Mouse (Mus musculus): ENCODE data around the gene Pkd1. TPM values are rescaled to one million over a fixed set of nuclear protein-coding genes. Genes with fewer than 3 reads are reported as not detected.

Pkd1 gene
- total and polyA plus RNA-seq, 2 experiments from 2014 or later = 7.1 to 57.5 TPM

DNA sequence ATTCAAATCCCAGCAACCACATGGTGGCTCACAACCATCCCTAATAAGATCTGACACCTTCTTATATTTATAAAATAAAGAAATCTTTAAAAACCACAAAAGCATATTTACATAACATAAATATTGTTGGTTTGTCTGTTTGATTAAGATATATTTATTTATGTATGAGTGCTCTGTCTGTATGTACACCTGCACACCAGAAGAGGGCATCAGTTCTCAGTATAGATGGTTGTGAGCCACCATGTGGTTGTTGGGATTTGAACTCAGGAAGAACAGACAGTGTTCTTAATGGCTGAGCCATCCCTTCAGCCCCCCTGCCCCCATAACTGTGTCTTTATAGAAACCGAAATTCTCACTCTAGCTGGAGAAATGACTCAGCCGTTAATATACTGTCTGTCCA, 4.4 kb upstream of the Pkd1 start:
- Histone ChIP-seq H3K4me3 (ENCODE audit: low read depth, low read length) (no peak overlapping the region), H3K4me2 (ENCODE audit: low read depth, low read length) (no peak overlapping the region), H3K9ac (replicated peaks; ENCODE audit: low read depth, low read length) (no peak overlapping the region), H3K9me3 (replicated peaks; ENCODE audit: control insufficient read depth, low read length) (no peaks in the 10 kb centered on the region), H3K27me3 (ENCODE audit: control insufficient read depth, insufficient read depth, low read length) (no peaks in the 10 kb centered on the region), H3K27ac (ENCODE audit: low read depth) (no peak overlapping the region), H3K4me1 (ENCODE audit: control insufficient read depth, insufficient read depth) (0 out of 2 replicates have a peak, but pooled peaks cover 4% of the 10 kb centered on the region), H3K36me3 (replicated peaks; ENCODE audit: control insufficient read depth, insufficient read depth, low read length) (no peaks in the 10 kb centered on the region)
- DNase-seq (ENCODE audit: low spot score) (no peak), ATAC-seq (ENCODE audit: insufficient read depth, low read depth) (no peak)
- 89% methylated on average over 2 of the region's 2 CpGs for WGBS
- TF ChIP-seq CTCF (IDR thresholded peaks at IDR 0.05; ENCODE audit: low read depth) (0 out of 2 replicates have a peak, but pooled peaks have one; percentile 2), EP300 (IDR thresholded peaks at IDR 0.05; ENCODE audit: low read depth) (no peak)

DNA sequence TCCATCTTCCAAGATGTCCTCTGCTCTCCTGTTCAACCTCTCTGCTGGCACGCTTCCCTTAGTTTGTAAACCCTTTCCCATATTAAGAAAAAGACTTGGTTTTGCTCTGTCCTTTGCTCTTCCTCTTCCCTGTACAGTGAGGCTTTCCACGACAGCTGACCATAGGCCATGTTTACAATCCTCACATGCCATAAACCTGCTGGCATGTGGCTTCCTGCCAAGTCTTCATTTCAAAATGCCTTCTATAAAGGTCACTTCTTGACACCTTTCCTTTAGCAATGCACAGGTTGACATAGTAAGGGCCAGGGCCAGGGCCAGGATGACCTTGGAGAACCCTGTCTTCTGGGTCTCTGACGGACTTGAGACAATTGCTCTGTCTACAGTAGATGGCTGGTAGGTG, 3.4 kb upstream of the Pkd1 start:
- Histone ChIP-seq H3K4me2 (ENCODE audit: low read depth, low read length) (no peak overlapping the region), H3K27ac (ENCODE audit: low read depth) (no peak overlapping the region), H3K4me1 (ENCODE audit: control insufficient read depth, insufficient read depth) (peaks cover 13% of the 10 kb centered on the region), H3K9ac (replicated peaks; ENCODE audit: low read depth, low read length) (no peak overlapping the region), H3K4me3 (ENCODE audit: low read depth, low read length) (no peak overlapping the region), H3K27me3 (ENCODE audit: control insufficient read depth, insufficient read depth, low read length) (no peaks in the 10 kb centered on the region), H3K36me3 (replicated peaks; ENCODE audit: control insufficient read depth, insufficient read depth, low read length) (no peaks in the 10 kb centered on the region), H3K9me3 (replicated peaks; ENCODE audit: control insufficient read depth, low read length) (no peaks in the 10 kb centered on the region)
- ATAC-seq (ENCODE audit: insufficient read depth, low read depth) = no peak
- 62% methylated on average over 3 of the region's 3 CpGs for WGBS
- DNase-seq (ENCODE audit: low spot score) = no peak
- TF ChIP-seq EP300 (IDR thresholded peaks at IDR 0.05; ENCODE audit: low read depth) = no peak
- TF ChIP-seq CTCF (IDR thresholded peaks at IDR 0.05; ENCODE audit: low read depth) = no peak

DNA sequence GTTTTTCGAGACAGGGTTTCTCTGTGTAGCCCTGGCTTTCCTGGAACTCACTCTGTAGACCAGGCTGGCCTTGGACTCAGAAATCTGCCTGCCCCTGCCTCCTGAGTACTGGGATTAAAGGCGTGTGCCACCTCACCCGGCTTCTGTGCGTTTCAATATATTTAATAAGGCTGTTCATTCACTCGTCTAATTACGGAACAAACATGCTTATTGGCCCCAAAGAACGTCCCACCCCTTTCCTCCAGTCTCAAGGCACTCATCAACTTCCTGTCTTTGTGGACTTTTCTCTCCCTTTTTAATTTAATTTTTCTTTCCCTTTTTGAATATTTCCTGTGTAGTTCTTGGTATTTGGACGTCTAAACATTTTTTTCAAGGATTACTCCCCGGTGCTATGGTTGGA, 1.2 kb upstream of the Pkd1 start:
- TF ChIP-seq EP300 (IDR thresholded peaks at IDR 0.05; ENCODE audit: low read depth) = no peak
- no peak for TF ChIP-seq CTCF (IDR thresholded peaks at IDR 0.05; ENCODE audit: low read depth)
- Histone ChIP-seq H3K27ac (ENCODE audit: low read depth) (peak overlapping the region; percentile 82), H3K4me1 (ENCODE audit: control insufficient read depth, insufficient read depth) (peaks cover 16% of the 10 kb centered on the region), H3K9me3 (replicated peaks; ENCODE audit: control insufficient read depth, low read length) (no peaks in the 10 kb centered on the region), H3K36me3 (replicated peaks; ENCODE audit: control insufficient read depth, insufficient read depth, low read length) (no peaks in the 10 kb centered on the region), H3K27me3 (ENCODE audit: control insufficient read depth, insufficient read depth, low read length) (no peaks in the 10 kb centered on the region), H3K4me2 (ENCODE audit: low read depth, low read length) (peak overlapping the region; percentile 93), H3K9ac (replicated peaks; ENCODE audit: low read depth, low read length) (no peak overlapping the region), H3K4me3 (ENCODE audit: low read depth, low read length) (peak overlapping the region; percentile 81)
- no peak for DNase-seq (ENCODE audit: low spot score)
- WGBS = 38% methylated on average over 9 of the region's 9 CpGs
- ATAC-seq (ENCODE audit: insufficient read depth, low read depth) = no peak

DNA sequence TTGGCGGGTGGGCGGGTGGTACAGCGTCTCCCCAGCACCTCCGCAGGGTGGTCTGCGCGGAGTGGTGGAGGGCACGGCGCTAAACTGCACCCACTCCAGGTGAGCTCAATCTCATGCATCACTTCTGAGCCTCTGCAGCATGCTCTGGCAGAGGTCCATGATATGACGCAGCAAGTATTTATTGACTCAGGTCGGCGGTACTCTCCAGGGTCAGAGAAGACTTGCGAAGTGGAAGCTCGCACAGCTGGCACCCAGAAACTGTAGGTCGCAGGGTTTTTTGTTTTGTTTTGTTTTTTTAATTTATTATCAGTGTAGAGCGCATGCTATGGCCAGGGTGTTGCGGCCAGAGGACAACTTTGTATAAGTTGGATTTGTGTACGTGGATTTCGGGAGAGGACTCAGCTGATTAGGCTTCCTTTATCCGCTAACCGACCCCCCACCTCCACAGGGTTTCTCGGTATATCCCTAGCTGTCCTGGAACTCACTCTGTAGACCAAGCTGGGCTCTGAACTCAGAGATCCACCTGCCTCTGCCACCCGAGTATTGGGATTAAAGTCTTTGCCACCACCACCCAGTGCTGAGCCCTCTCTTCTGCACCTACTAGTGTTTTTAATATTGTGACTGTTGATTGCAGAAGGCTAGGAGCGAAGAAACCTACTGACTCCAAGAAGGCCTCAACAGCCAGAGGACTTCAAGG, 565 bp upstream of the Pkd1 start:
- H3K27me3 ChIP-seq (ENCODE audit: control insufficient read depth, insufficient read depth, low read length) = no peaks in the 10 kb centered on the region
- WGBS = 3% methylated on average over 23 of the region's 23 CpGs
- 0 out of 2 replicates have a peak, but pooled peaks have one; percentile 0 for ATAC-seq (ENCODE audit: insufficient read depth, low read depth)

DNA sequence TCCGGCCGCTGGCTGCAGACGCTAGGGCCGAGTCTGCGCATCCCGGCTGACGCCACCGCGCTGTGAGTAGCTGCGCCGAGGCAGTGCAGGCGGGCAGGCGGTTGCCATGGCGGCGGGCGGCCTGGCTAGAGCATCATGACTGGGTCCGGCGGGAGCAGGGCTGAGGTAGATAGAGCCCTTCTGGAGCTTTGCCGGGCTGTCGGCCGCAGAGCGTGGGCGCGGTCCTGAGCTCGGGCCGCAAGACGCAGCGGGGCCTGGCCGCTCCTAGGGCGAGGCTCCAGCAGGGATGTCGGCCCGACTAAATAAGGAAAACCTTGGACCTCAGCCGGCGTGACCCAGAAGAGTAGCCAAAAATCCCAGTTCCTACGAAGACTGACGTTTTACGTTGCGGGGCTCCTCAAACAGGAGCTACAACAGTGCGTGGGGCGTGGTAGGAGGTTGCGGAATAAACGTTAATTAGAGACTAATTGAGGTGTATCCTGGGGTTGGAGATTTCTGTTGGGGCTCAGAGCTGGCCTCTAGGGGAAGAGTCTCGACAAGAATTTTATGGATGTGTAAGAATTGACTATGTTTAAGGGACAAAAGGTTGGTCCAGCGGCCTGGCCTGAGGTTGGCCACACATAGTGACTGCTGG, 899 bp downstream of the Pkd1 start:
- Histone ChIP-seq H3K36me3 (replicated peaks; ENCODE audit: control insufficient read depth, insufficient read depth, low read length) (0 out of 2 replicates have a peak, but pooled peaks cover 3% of the 10 kb centered on the region), H3K9me3 (replicated peaks; ENCODE audit: control insufficient read depth, low read length) (no peaks in the 10 kb centered on the region), H3K4me1 (ENCODE audit: control insufficient read depth, insufficient read depth) (peaks cover 19% of the 10 kb centered on the region), H3K4me3 (ENCODE audit: low read depth, low read length) (peak overlapping the region; percentile 81), H3K4me2 (ENCODE audit: low read depth, low read length) (peak overlapping the region; percentile 93), H3K27me3 (ENCODE audit: control insufficient read depth, insufficient read depth, low read length) (no peaks in the 10 kb centered on the region), H3K9ac (replicated peaks; ENCODE audit: low read depth, low read length) (peak overlapping the region; percentile 90), H3K27ac (ENCODE audit: low read depth) (peak overlapping the region; percentile 95)
- DNase-seq (ENCODE audit: low spot score) (peak; percentile 64), ATAC-seq (ENCODE audit: insufficient read depth, low read depth) (peak; percentile 69)
- TF ChIP-seq EP300 (IDR thresholded peaks at IDR 0.05; ENCODE audit: low read depth) (no peak), CTCF (IDR thresholded peaks at IDR 0.05; ENCODE audit: low read depth) (no peak)
- WGBS = 1% methylated on average over 44 of the region's 44 CpGs

More for the DNA sequence above, 565 bp upstream of the Pkd1 start:
- Histone ChIP-seq H3K4me2 (ENCODE audit: low read depth, low read length) (peak overlapping the region; percentile 93), H3K9me3 (replicated peaks; ENCODE audit: control insufficient read depth, low read length) (no peaks in the 10 kb centered on the region), H3K4me3 (ENCODE audit: low read depth, low read length) (peak overlapping the region; percentile 81), H3K4me1 (ENCODE audit: control insufficient read depth, insufficient read depth) (peaks cover 16% of the 10 kb centered on the region), H3K27ac (ENCODE audit: low read depth) (peak overlapping the region; percentile 82), H3K9ac (replicated peaks; ENCODE audit: low read depth, low read length) (peak overlapping the region; percentile 56; the same call in 1 of the 2 replicates), H3K36me3 (replicated peaks; ENCODE audit: control insufficient read depth, insufficient read depth, low read length) (0 out of 2 replicates have a peak, but pooled peaks cover under 1% of the 10 kb centered on the region)
- DNase-seq (ENCODE audit: low spot score) = peak; percentile 77
- TF ChIP-seq CTCF (IDR thresholded peaks at IDR 0.05; ENCODE audit: low read depth) (no peak), EP300 (IDR thresholded peaks at IDR 0.05; ENCODE audit: low read depth) (no peak)

All from heart, postnatal 0 days (tissue).